Mouse (Mus musculus) liver, embryonic 13.5 days (tissue): ENCODE measurements around the gene Gys2. TPM values are rescaled to one million over a fixed set of nuclear protein-coding genes. Genes with fewer than 3 reads are reported as not detected.

ENCODE experiments used
- ATAC-seq: fragments of 200-750 bp; cut with Nextera tagmentation; 2 replicates; pipeline ENCODE4 v1.8.0; 2017; ENCODE audit warnings: low read depth, mild to moderate bottlenecking, moderate number of reproducible peaks, moderate library complexity
- DNase-seq: peaks from one replicate; pipeline ENCODE4 v3.0.0; 2022
- H3K27ac ChIP-seq: fragments of 300-500 bp; sonication (generic); 2 replicates; pipeline ENCODE4 v1.5.1; 2015; ENCODE audit warnings: moderate library complexity, mild to moderate bottlenecking, inconsistent platforms
- H3K27me3 ChIP-seq: fragments of 300-500 bp; sonication (generic); 2 replicates; pipeline ENCODE4 v1.6.1; 2015; ENCODE audit warnings: mild to moderate bottlenecking, inconsistent platforms
- H3K36me3 ChIP-seq: fragments of 300-500 bp; sonication (generic); 2 replicates; pipeline ENCODE4 v1.6.1; 2015; ENCODE audit warnings: mild to moderate bottlenecking, inconsistent platforms
- H3K4me1 ChIP-seq: fragments of 300-500 bp; sonication (generic); replicated peaks from 2 replicates; pipeline ENCODE4 v1.6.1; 2015; ENCODE audit warnings: inconsistent platforms
- H3K4me2 ChIP-seq: fragments of 300-500 bp; sonication (generic); 2 replicates; pipeline ENCODE4 v1.6.1; 2015; ENCODE audit warnings: inconsistent platforms, mild to moderate bottlenecking, moderate library complexity
- H3K4me3 ChIP-seq: fragments of 300-500 bp; sonication (generic); replicated peaks from 2 replicates; pipeline ENCODE4 v1.5.1; 2015; ENCODE audit warnings: mild to moderate bottlenecking, inconsistent platforms
- H3K9ac ChIP-seq: fragments of 300-500 bp; sonication (generic); 2 replicates; pipeline ENCODE4 v1.6.1; 2015; ENCODE audit warnings: mild to moderate bottlenecking, inconsistent platforms
- H3K9me3 ChIP-seq: fragments of 300-500 bp; sonication (generic); replicated peaks from 2 replicates; pipeline ENCODE4 v1.6.1; 2016; ENCODE audit warnings: inconsistent platforms
- WGBS: fragments of 180-500 bp; shearing (Covaris S2); methylation state at CpG from one replicate; pipeline ENCODE4 v1.1.7; 2015; ENCODE audit not compliant: insufficient replicate concordance; 5-methylcytosine and 5-hydroxymethylcytosine counted together
- polyA plus RNA-seq: library from polyadenylated mRNA; unstranded; fragments of >200 nt; fragmentation: Nextera tagmentation; extraction: Ambion mirVana; gene quantifications from 2 replicates; pipeline ENCODE4 v1.2.1, GENCODE M21; 2015

The Gys2 gene
- polyA plus RNA-seq, 1 experiment from 2014 or later = 37.9 TPM

GRCm38 (mm10) chr6:142455314-142455996, 17.5 kb downstream of the Gys2 start:
- Histone ChIP-seq H3K27me3 (no peaks in the 10 kb centered on the region), H3K27ac (no peak overlapping the region), H3K9ac (no peak overlapping the region), H3K4me1 (no peaks in the 10 kb centered on the region; the same call in 1 of the 2 replicates), H3K4me2 (no peak overlapping the region), H3K4me3 (no peak overlapping the region), H3K9me3 (no peaks in the 10 kb centered on the region), H3K36me3 (peaks cover 5% of the 10 kb centered on the region; the same call in 1 of the 2 replicates)
- DNase-seq = no peak
- no peak for ATAC-seq
- 52% methylated on average over 7 of the region's 7 CpGs for WGBS

- no peaks in the 10 kb centered on the region; the same call in 1 of the 2 replicates for H3K4me1 ChIP-seq
- H3K27me3 ChIP-seq = no peaks in the 10 kb centered on the region
- H3K36me3 ChIP-seq = peaks cover 5% of the 10 kb centered on the region; the same call in 1 of the 2 replicates
- no peak overlapping the region for H3K9ac ChIP-seq
- no peaks in the 10 kb centered on the region for H3K9me3 ChIP-seq
- no peak overlapping the region for H3K4me3 ChIP-seq
- H3K27ac ChIP-seq = no peak overlapping the region
- 36% methylated on average over 2 of the region's 2 CpGs for WGBS
- DNase-seq (no peak), ATAC-seq (no peak)
- no peak overlapping the region for H3K4me2 ChIP-seq
Observed at GRCm38 (mm10) chr6:142453311-142453710, 19.6 kb downstream of the Gys2 start.

GRCm38 (mm10) chr6:142451381-142451780, 21.5 kb downstream of the Gys2 start:
- no peak overlapping the region for H3K4me3 ChIP-seq
- WGBS = 72% methylated on average over 12 of the region's 12 CpGs
- DNase-seq = no peak
- no peak overlapping the region for H3K27ac ChIP-seq
- no peaks in the 10 kb centered on the region for H3K9me3 ChIP-seq
- no peaks in the 10 kb centered on the region for H3K27me3 ChIP-seq
- ATAC-seq = no peak
- peaks cover 2% of the 10 kb centered on the region; the same call in 1 of the 2 replicates for H3K36me3 ChIP-seq
- H3K4me1 ChIP-seq = no peaks in the 10 kb centered on the region
- no peak overlapping the region for H3K9ac ChIP-seq
- no peak overlapping the region for H3K4me2 ChIP-seq

- Histone ChIP-seq H3K4me1 (no peaks in the 10 kb centered on the region), H3K27ac (no peak overlapping the region), H3K9me3 (no peaks in the 10 kb centered on the region), H3K9ac (no peak overlapping the region), H3K36me3 (no peaks in the 10 kb centered on the region), H3K4me3 (no peak overlapping the region), H3K4me2 (no peak overlapping the region), H3K27me3 (no peaks in the 10 kb centered on the region)
- ATAC-seq = no peak
- DNase-seq = no peak
Observed at GRCm38 (mm10) chr6:142429072-142429471, 43.8 kb downstream of the Gys2 start.

- Histone ChIP-seq H3K9ac (no peak overlapping the region), H3K9me3 (no peaks in the 10 kb centered on the region), H3K36me3 (no peaks in the 10 kb centered on the region), H3K4me2 (no peak overlapping the region), H3K27ac (no peak overlapping the region), H3K27me3 (no peaks in the 10 kb centered on the region), H3K4me3 (no peak overlapping the region), H3K4me1 (no peaks in the 10 kb centered on the region)
- ATAC-seq (no peak), DNase-seq (no peak)
- 49% methylated on average over 7 of the region's 7 CpGs for whole genome bisulfite sequencing
Observed at GRCm38 (mm10) chr6:142424976-142425375, 47.9 kb downstream of the Gys2 start.

GRCm38 (mm10) chr6:142414597-142414996, 58.3 kb downstream of the Gys2 start:
- H3K9ac ChIP-seq = no peak overlapping the region
- H3K27ac ChIP-seq = no peak overlapping the region
- 4% methylated on average over 23 of the region's 24 CpGs for WGBS
- ATAC-seq (no peak), DNase-seq (no peak)
- no peaks in the 10 kb centered on the region for H3K4me1 ChIP-seq
- no peaks in the 10 kb centered on the region for H3K36me3 ChIP-seq
- H3K4me3 ChIP-seq = peak overlapping the region; percentile 16; the same call in 1 of the 2 replicates
- peak overlapping the region; percentile 32; the same call in 1 of the 2 replicates for H3K4me2 ChIP-seq
- H3K9me3 ChIP-seq = no peaks in the 10 kb centered on the region
- peaks cover 36% of the 10 kb centered on the region for H3K27me3 ChIP-seq

- no peak overlapping the region for H3K27ac ChIP-seq
- H3K4me3 ChIP-seq = no peak overlapping the region
- ATAC-seq = no peak
- peaks cover 36% of the 10 kb centered on the region for H3K27me3 ChIP-seq
- no peak overlapping the region for H3K4me2 ChIP-seq
- 12% methylated on average over 12 of the region's 12 CpGs for WGBS
- H3K9me3 ChIP-seq = no peaks in the 10 kb centered on the region
- no peaks in the 10 kb centered on the region for H3K36me3 ChIP-seq
- H3K4me1 ChIP-seq = no peaks in the 10 kb centered on the region
- no peak for DNase-seq
- H3K9ac ChIP-seq = no peak overlapping the region
Observed at GRCm38 (mm10) chr6:142413845-142414244, 59.1 kb downstream of the Gys2 start.

GRCm38 (mm10) chr6:142412906-142413491, 59.9 kb downstream of the Gys2 start, which contains the start of gene Spx:
Gene Spx, plus strand, starts transcription at chr6:142413441.
- Histone ChIP-seq H3K27ac (no peak within 1 kb of the TSS), H3K27me3 (peaks cover 36% of the 10 kb centered on the region), H3K4me3 (no peak within 1 kb of the TSS), H3K36me3 (no peaks in the 10 kb centered on the region), H3K9ac (no peak within 1 kb of the TSS), H3K9me3 (no peaks in the 10 kb centered on the region), H3K4me1 (no peaks in the 10 kb centered on the region), H3K4me2 (no peak within 1 kb of the TSS)
- ATAC-seq = no peak
- no peak for DNase-seq
- WGBS = 60% methylated on average over 11 of the region's 11 CpGs

GRCm38 (mm10) chr6:142411140-142411539, 61.8 kb downstream of the Gys2 start:
- H3K4me2 ChIP-seq = no peak overlapping the region
- H3K27ac ChIP-seq = no peak overlapping the region
- no peak overlapping the region for H3K9ac ChIP-seq
- no peaks in the 10 kb centered on the region for H3K9me3 ChIP-seq
- H3K4me3 ChIP-seq = no peak overlapping the region
- peaks cover 36% of the 10 kb centered on the region for H3K27me3 ChIP-seq
- no peaks in the 10 kb centered on the region for H3K4me1 ChIP-seq
- no peak for DNase-seq
- 37% methylated on average over 1 of the region's 1 CpGs for WGBS
- no peak for ATAC-seq
- H3K36me3 ChIP-seq = no peaks in the 10 kb centered on the region

- WGBS = 81% methylated on average over 6 of the region's 6 CpGs
- no peak for ATAC-seq
Observed at GRCm38 (mm10) chr6:142395756-142396155, 77.2 kb downstream of the Gys2 start.

GRCm38 (mm10) chr6:142394669-142395068, 78.2 kb downstream of the Gys2 start:
- no peaks in the 10 kb centered on the region for H3K27me3 ChIP-seq
- H3K4me3 ChIP-seq = no peak overlapping the region
- H3K36me3 ChIP-seq = peaks cover 42% of the 10 kb centered on the region
- 62% methylated on average over 5 of the region's 5 CpGs for WGBS
- no peak for DNase-seq
- H3K9ac ChIP-seq = no peak overlapping the region
- ATAC-seq = 0 out of 2 replicates have a peak, but pooled peaks have one; percentile 12
- peaks cover 29% of the 10 kb centered on the region for H3K4me1 ChIP-seq
- H3K9me3 ChIP-seq = no peaks in the 10 kb centered on the region
- no peak overlapping the region for H3K27ac ChIP-seq
- H3K4me2 ChIP-seq = no peak overlapping the region

More at GRCm38 (mm10) chr6:142395756-142396155, 77.2 kb downstream of the Gys2 start:
- Histone ChIP-seq H3K36me3 (peaks cover 50% of the 10 kb centered on the region), H3K27me3 (no peaks in the 10 kb centered on the region), H3K9me3 (no peaks in the 10 kb centered on the region), H3K27ac (no peak overlapping the region), H3K4me3 (no peak overlapping the region), H3K4me2 (no peak overlapping the region), H3K9ac (no peak overlapping the region), H3K4me1 (peaks cover 23% of the 10 kb centered on the region)
- DNase-seq = no peak
